Mouse (Mus musculus) gastrocnemius, postnatal 14 days (tissue): ENCODE measurements around the gene Slc38a7. TPM values are rescaled to one million over a fixed set of nuclear protein-coding genes. Genes with fewer than 3 reads are reported as not detected.
"Not testable (repeated sequence)": the region's sequence is repeated elsewhere in the genome, so short reads cannot be mapped to it uniquely, and the experiment has no call there.

Experiments
- DNase-seq: peaks from one replicate; pipeline ENCODE4 v3.0.0; 2021; ENCODE audit warnings: mixed read lengths
- intact Hi-C: fragments of 180-260 bp; cut with DNase I; formaldehyde crosslinking; loops from one replicate; pipeline ENCODE4 v1.15.1; 2025; ENCODE audit warnings: low total_unique reads
- total RNA-seq, 2 experiments: library from RNA; stranded (reverse); gene quantifications; 2 replicates each; pipeline ENCODE4 v1.2.3; 2021

Gene Slc38a7
- total RNA-seq, 2 experiments from 2014 or later = 5.6 to 5.8 TPM

GRCm38 (mm10) chr8:95854174-95854573, 835 bp upstream of the Slc38a7 start:
- intact Hi-C loops = no loop called here
- DNase-seq = no peak

GRCm38 (mm10) chr8:95852290-95852689, 1.0 kb downstream of the Slc38a7 start:
- intact Hi-C loops = no loop called here
- peak; percentile 32 for DNase-seq

- intact Hi-C loops = no loop called here
- DNase-seq = no peak
Observed at GRCm38 (mm10) chr8:95850326-95850725, 3.0 kb downstream of the Slc38a7 start.

GRCm38 (mm10) chr8:95848734-95849464, 4.4 kb downstream of the Slc38a7 start:
- intact Hi-C loops = no loop called here
- DNase-seq = no peak

- intact Hi-C loops = no loop called here
- DNase-seq = no peak
Observed at GRCm38 (mm10) chr8:95848061-95848551, 5.2 kb downstream of the Slc38a7 start.

GRCm38 (mm10) chr8:95845026-95845425, 8.3 kb downstream of the Slc38a7 start:
- intact Hi-C loops = no loop called here
- DNase-seq = no peak

GRCm38 (mm10) chr8:95843968-95844367, 9.4 kb downstream of the Slc38a7 start:
- intact Hi-C loops = no loop called here
- DNase-seq = no peak

- intact Hi-C loops = no loop called here
- DNase-seq = no peak
Observed at GRCm38 (mm10) chr8:95841436-95841835, 11.9 kb downstream of the Slc38a7 start.

GRCm38 (mm10) chr8:95839289-95839688, 14.1 kb downstream of the Slc38a7 start:
- intact Hi-C loops = no loop called here
- no peak for DNase-seq

- intact Hi-C loops = no loop called here
- no peak for DNase-seq
Observed at GRCm38 (mm10) chr8:95837266-95837665, 16.1 kb downstream of the Slc38a7 start.

GRCm38 (mm10) chr8:95835891-95836290, 17.4 kb downstream of the Slc38a7 start:
- no peak for DNase-seq

GRCm38 (mm10) chr8:95833435-95833984, 19.8 kb downstream of the Slc38a7 start:
- no peak for DNase-seq
- intact Hi-C loops = loop anchor here (5.0 kb wide), 1 partner anchor 56 kb away; no protein-coding TSS in a partner anchor

More at GRCm38 (mm10) chr8:95835891-95836290, 17.4 kb downstream of the Slc38a7 start:
- intact Hi-C loops = no loop called here

- peak; percentile 73 for DNase-seq
- intact Hi-C loops = loop anchor here (5.0 kb wide), 1 partner anchor 56 kb away; no protein-coding TSS in a partner anchor
Observed at GRCm38 (mm10) chr8:95832603-95833434, 20.5 kb downstream of the Slc38a7 start.

GRCm38 (mm10) chr8:95830144-95830543, 23.2 kb downstream of the Slc38a7 start:
- intact Hi-C loops = loop anchor here (5.0 kb wide), 1 partner anchor 53 kb away; no protein-coding TSS in a partner anchor
- no peak for DNase-seq

- intact Hi-C loops = not testable (repeated sequence)
Observed at GRCm38 (mm10) chr8:95825162-95825561, 28.2 kb downstream of the Slc38a7 start, which contains the start of gene Sap18b. Sap18b (plus strand) TSS chr8:95825346.

GRCm38 (mm10) chr8:95822699-95823098, 30.6 kb downstream of the Slc38a7 start:
- intact Hi-C loops = no loop called here
- DNase-seq = no peak

More at GRCm38 (mm10) chr8:95825162-95825561, 28.2 kb downstream of the Slc38a7 start, which contains the start of gene Sap18b:
- DNase-seq = not testable (repeated sequence)

GRCm38 (mm10) chr8:95822096-95822495, 31.2 kb downstream of the Slc38a7 start:
- no peak for DNase-seq
- intact Hi-C loops = no loop called here

GRCm38 (mm10) chr8:95821266-95821665, 32.1 kb downstream of the Slc38a7 start:
- intact Hi-C loops = no loop called here
- no peak for DNase-seq

- DNase-seq = no peak
- intact Hi-C loops = no loop called here
Observed at GRCm38 (mm10) chr8:95818211-95818610, 35.1 kb downstream of the Slc38a7 start.

GRCm38 (mm10) chr8:95817597-95817996, 35.7 kb downstream of the Slc38a7 start:
- no peak for DNase-seq
- intact Hi-C loops = no loop called here
